Mouse (Mus musculus) thymus, adult 2 months (tissue): ENCODE data around the gene Ptpru. TPM values are rescaled to one million over a fixed set of nuclear protein-coding genes. Genes with fewer than 3 reads are reported as not detected.
A peak's percentile ranks its signal among the peaks of the same experiment; 100 is the strongest.

Experiments used
- DNase-seq: peaks from one replicate; pipeline ENCODE4 v3.0.0; 2021
- H3K27ac ChIP-seq: fragments of 200-500 bp; 2 replicates; pipeline ENCODE4 v1.5.1; 2012; ENCODE audit warnings: low read length, control low read depth; ENCODE audit not compliant: control insufficient read depth, insufficient read depth
- H3K27me3 ChIP-seq: fragments of 200-500 bp; 2 replicates; pipeline ENCODE4 v1.6.1; 2012; ENCODE audit warnings: mild to moderate bottlenecking, low read length, moderate library complexity, mixed read lengths; ENCODE audit not compliant: control insufficient read depth, insufficient read depth
- H3K36me3 ChIP-seq: fragments of 200-500 bp; 2 replicates; pipeline ENCODE4 v1.6.1; 2012; ENCODE audit warnings: mild to moderate bottlenecking, low read length, moderate library complexity; ENCODE audit not compliant: control insufficient read depth, insufficient read depth
- H3K4me1 ChIP-seq: fragments of 200-500 bp; replicated peaks from 2 replicates; pipeline ENCODE4 v1.6.1; 2012; ENCODE audit warnings: low read length; ENCODE audit not compliant: control insufficient read depth, insufficient read depth
- H3K4me3 ChIP-seq: fragments of 200-500 bp; 2 replicates; pipeline ENCODE4 v1.5.1; 2012; ENCODE audit warnings: mild to moderate bottlenecking, low read length, control low read depth, moderate library complexity; ENCODE audit not compliant: control insufficient read depth, insufficient read depth
- CTCF ChIP-seq: fragments of 200-500 bp; IDR thresholded peaks from 2 replicates; pipeline ENCODE4 v1.5.1; 2012; ENCODE audit warnings: mild to moderate bottlenecking, control low read depth, low read length, moderate library complexity, borderline replicate concordance; ENCODE audit not compliant: control insufficient read depth, poor library complexity, insufficient read depth; ENCODE audit errors: extremely low read depth
- POLR2A ChIP-seq: fragments of 200-500 bp; IDR thresholded peaks from 2 replicates; pipeline ENCODE4 v1.6.1; 2012; ENCODE audit warnings: mild to moderate bottlenecking, low read length, control low read depth, moderate library complexity; ENCODE audit not compliant: control insufficient read depth, poor library complexity, insufficient read depth; ENCODE audit errors: extremely low read depth
- WGBS: fragments of 180-500 bp; shearing (Covaris S2); methylation state at CpG from one replicate; pipeline ENCODE4 v1.1.7; 2018; 5-methylcytosine and 5-hydroxymethylcytosine counted together
- polyA plus RNA-seq: library from polyadenylated mRNA; depleted of rRNA; stranded (reverse); fragments of >200 nt; gene quantifications from 2 replicates; pipeline ENCODE4 v1.2.3, GENCODE M21; 2012

Ptpru gene
- polyA plus RNA-seq, 1 experiment: 1.6 TPM

- WGBS: under 1% methylated on average over 76 of the region's 76 CpGs
- no peak for TF ChIP-seq CTCF
- TF ChIP-seq POLR2A: no peak
- H3K4me1 ChIP-seq: peaks cover 17% of the 10 kb centered on the region
- H3K36me3 ChIP-seq: no peaks in the 10 kb centered on the region
- H3K27me3 ChIP-seq: peaks cover 16% of the 10 kb centered on the region; the same call in 1 of the 2 replicates
- H3K27ac ChIP-seq: no peak overlapping the region
- H3K4me3 ChIP-seq: peak overlapping the region; percentile 50
- DNase-seq: no peak
Measured at GRCm38 (mm10) chr4:131836891-131837491, 1.1 kb downstream of the Ptpru start.

GRCm38 (mm10) chr4:131836351-131836881, 1.7 kb downstream of the Ptpru start:
- no peak for TF ChIP-seq CTCF
- TF ChIP-seq POLR2A: no peak
- Histone ChIP-seq H3K36me3 (no peaks in the 10 kb centered on the region), H3K27me3 (peaks cover 16% of the 10 kb centered on the region; the same call in 1 of the 2 replicates), H3K4me3 (peak overlapping the region; percentile 50), H3K27ac (no peak overlapping the region), H3K4me1 (peaks cover 17% of the 10 kb centered on the region)
- no peak for DNase-seq
- WGBS: 7% methylated on average over 39 of the region's 39 CpGs

DNA sequence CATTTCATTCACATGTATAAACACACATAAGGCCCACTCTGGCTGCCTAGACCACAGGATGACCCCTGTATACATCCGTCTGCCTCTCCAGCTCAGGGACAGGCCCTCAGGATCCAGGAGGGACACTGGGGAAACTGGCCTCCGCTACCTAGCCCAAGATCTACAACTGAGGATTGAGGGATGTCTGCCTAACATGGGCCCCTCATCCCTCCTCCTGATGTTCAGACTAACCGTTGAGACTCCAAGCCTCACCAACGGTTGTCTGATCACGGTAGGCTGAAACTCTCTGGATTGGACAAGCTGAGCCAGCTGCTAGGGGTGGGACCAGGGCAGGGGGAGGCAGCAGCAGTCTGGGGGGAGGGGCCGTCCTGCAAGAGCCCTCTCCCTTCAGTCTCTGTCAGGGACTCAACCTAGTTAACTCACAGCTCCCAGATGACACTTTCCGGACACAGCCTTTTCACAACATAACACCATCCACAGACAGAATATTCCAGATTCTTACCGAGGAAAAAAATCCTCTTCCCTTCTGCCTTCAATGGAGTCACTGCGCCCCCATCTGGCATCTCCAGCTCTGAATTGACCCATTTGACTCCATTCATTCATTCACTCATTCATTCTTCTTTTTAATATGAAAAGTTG, 4.0 kb downstream of the Ptpru start:
- TF ChIP-seq POLR2A: no peak
- no peak for TF ChIP-seq CTCF
- peaks cover 17% of the 10 kb centered on the region for H3K4me1 ChIP-seq
- WGBS: 67% methylated on average over 9 of the region's 9 CpGs
- no peaks in the 10 kb centered on the region for H3K36me3 ChIP-seq
- peaks cover 16% of the 10 kb centered on the region; the same call in 1 of the 2 replicates for H3K27me3 ChIP-seq
- DNase-seq: no peak
- H3K4me3 ChIP-seq: no peak overlapping the region
- no peak overlapping the region for H3K27ac ChIP-seq

- Histone ChIP-seq H3K4me3 (no peak overlapping the region), H3K4me1 (peaks cover 12% of the 10 kb centered on the region), H3K27ac (no peak overlapping the region), H3K36me3 (no peaks in the 10 kb centered on the region), H3K27me3 (peaks cover 14% of the 10 kb centered on the region; the same call in 1 of the 2 replicates)
- WGBS: 89% methylated on average over 3 of the region's 3 CpGs
- TF ChIP-seq POLR2A: no peak
- no peak for TF ChIP-seq CTCF
- DNase-seq: no peak
Measured at GRCm38 (mm10) chr4:131832759-131833407, 5.2 kb downstream of the Ptpru start.

GRCm38 (mm10) chr4:131831546-131832045, 6.5 kb downstream of the Ptpru start:
- Histone ChIP-seq H3K27me3 (peaks cover 6% of the 10 kb centered on the region; the same call in 1 of the 2 replicates), H3K27ac (no peak overlapping the region), H3K4me3 (no peak overlapping the region), H3K4me1 (peaks cover 1% of the 10 kb centered on the region; the same call in 1 of the 2 replicates), H3K36me3 (no peaks in the 10 kb centered on the region)
- 86% methylated on average over 5 of the region's 5 CpGs for WGBS
- no peak for DNase-seq
- TF ChIP-seq CTCF (no peak), POLR2A (no peak)

GRCm38 (mm10) chr4:131829123-131829522, 9.0 kb downstream of the Ptpru start:
- H3K4me1 ChIP-seq: no peaks in the 10 kb centered on the region
- WGBS: 95% methylated on average over 8 of the region's 8 CpGs
- H3K4me3 ChIP-seq: no peak overlapping the region
- TF ChIP-seq CTCF (no peak), POLR2A (no peak)
- no peaks in the 10 kb centered on the region for H3K27me3 ChIP-seq
- H3K27ac ChIP-seq: no peak overlapping the region
- no peaks in the 10 kb centered on the region for H3K36me3 ChIP-seq
- no peak for DNase-seq
